ENCODE assay signal across 8 mouse cellular contexts in the genomic region with DNA sequence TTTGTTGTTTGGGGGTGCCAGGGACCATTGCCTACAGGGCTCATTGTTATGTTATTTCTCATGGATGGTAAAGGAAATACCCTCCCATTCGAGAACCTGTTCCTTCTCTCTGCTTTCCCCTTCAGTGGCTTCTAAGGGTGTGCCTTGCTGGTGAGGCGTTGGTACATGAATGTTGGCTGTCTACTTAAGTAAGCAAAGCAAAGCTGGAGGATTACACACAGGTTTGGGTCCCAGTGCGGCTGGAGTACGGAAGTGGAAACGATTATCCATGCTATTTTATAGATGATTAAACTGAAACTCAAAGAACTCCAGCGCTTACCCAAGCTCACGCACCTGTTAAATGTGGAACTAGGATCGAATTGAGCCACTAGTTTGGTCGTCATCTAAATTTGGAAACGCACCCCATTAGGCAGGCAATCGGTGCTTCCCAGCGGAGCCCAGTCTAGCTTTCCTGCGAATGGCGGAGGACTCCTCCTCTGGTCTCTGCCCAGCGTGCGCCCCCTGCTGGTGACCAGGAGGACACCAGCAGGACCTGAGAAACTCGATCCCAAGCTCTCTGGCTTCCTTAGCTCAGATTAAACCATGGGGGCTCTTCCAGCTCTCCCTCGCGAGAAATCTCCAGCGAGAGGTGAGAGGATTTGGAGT. TPM values are rescaled to one million over a fixed set of nuclear protein-coding genes. Genes with fewer than 3 reads are reported as not detected.
A peak's percentile ranks its signal among the peaks of the same experiment; 100 is the strongest.
DNase-seq lines count a peak whose midpoint lies in the region; ATAC-seq lines count a peak whose summit lies in the region.

No protein-coding gene starts in this region.

- DNase-seq in adrenal gland, adult (ENCODE audit: inconsistent age in 2 of 2, low spot score in 1 of 2) = peak; percentile 87 to 95
- peak; percentile 94 for DNase-seq in embryo, embryonic 10 days (ENCODE audit: low spot score)
- DNase-seq in gastrocnemius, postnatal 14 days = peak; percentile 89
- DNase-seq in left cerebral cortex, postnatal 10 days (ENCODE audit: extremely low spot score in 1 of 2, low spot score in 2 of 2) = peak; percentile 69 to 90
- DNase-seq in right cerebral cortex, postnatal 10 days (ENCODE audit: low spot score in 2 of 2) = peak; percentile 83 to 89
- peak; percentile 87 for DNase-seq in urinary bladder, postnatal 14 days (ENCODE audit: low spot score)

- peak; percentile 84 for ATAC-seq in inflammation-experienced regulatory T-cells, adult 6 months
- peak; percentile 91 for ATAC-seq in megakaryocyte progenitor cell, adult 5-6 weeks (replicated peaks; ENCODE audit: poor library complexity)

- intact Hi-C loops in gastrocnemius, postnatal 14 days (cut with DNase I; ENCODE audit: low total_unique reads) = no loop called here
- intact Hi-C loops in left cerebral cortex, postnatal 10 days (cut with DNase I) = loop anchor here (2.0 to 5.0 kb wide), 2 partner anchors 93 to 399 kb away; no protein-coding TSS in a partner anchor

RNA-seq across cellular contexts. Expression of a gene that starts 5.3 kb away (rescaled TPM):
- total RNA-seq in gastrocnemius, postnatal 14 days (2021) = 1 to 10 TPM; 2.0 to 2.1 TPM
- polyA plus RNA-seq in inflammation-experienced regulatory T-cells, adult 6 months (2017; shearing (Covaris generic)) = not detected
- total RNA-seq in left cerebral cortex, postnatal 10 days (2021) = under 1 TPM; 0.34 to 0.45 TPM
- total RNA-seq in megakaryocyte progenitor cell, adult 5-6 weeks (2015) = 0.57 and 2.2 TPM in 2 replicates
- total RNA-seq in megakaryocyte progenitor cell, adult 5-6 weeks (2017) = 0.50 TPM in 1 of 2 replicates, not detected in the other

Comparison
In these comparisons a context has a peak if more than half of its experiments do, and no peak if none do; other contexts are left out.
1. Peak in every context shown above with its lines: DNase-seq and ATAC-seq.